Mouse (Mus musculus): Measurements from ENCODE around the gene Nfkb1.

DNA sequence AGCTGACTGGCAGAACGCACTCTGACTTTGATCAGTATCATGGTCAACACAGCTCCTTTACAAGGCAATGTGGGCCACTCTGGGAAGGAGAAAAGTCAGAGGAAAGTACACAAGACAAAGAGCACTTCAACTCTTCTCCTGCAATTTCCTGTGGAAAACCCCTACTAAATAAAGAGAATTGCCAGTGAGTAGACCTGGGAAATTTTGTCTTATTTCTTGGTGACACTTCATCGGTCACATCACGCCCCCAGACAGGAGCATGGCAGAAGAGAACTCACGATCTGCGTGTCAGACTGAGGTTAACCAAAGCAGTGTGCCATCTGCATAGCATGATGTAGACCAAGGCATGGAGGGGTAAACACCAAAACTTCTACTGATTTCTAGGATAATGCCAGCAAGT lies 51.1 kb downstream of the Nfkb1 start:
- TF ChIP-seq CTCF (IDR thresholded peaks at IDR 0.05; ENCODE audit: low read depth): no peak
- TF ChIP-seq EP300 (IDR thresholded peaks at IDR 0.05; ENCODE audit: low read depth): no peak
